Mouse (Mus musculus) ES-E14 (cell line): ENCODE measurements around the gene Rnft2.

Source experiments
- CHD2 ChIP-seq: IDR thresholded peaks from 2 replicates; pipeline ENCODE4 v1.6.1; 2014; ENCODE audit warnings: mild to moderate bottlenecking, low read depth, low read length, inconsistent platforms
- HCFC1 ChIP-seq: IDR thresholded peaks from 2 replicates; pipeline ENCODE4 v1.6.1; 2012; ENCODE audit warnings: low read length, inconsistent platforms, borderline replicate concordance; ENCODE audit not compliant: insufficient read depth
- MAFK ChIP-seq: IDR thresholded peaks from 2 replicates; pipeline ENCODE4 v1.6.1; 2014; ENCODE audit warnings: mild to moderate bottlenecking, low read depth, low read length, inconsistent platforms; ENCODE audit not compliant: insufficient read depth
- ZC3H11A ChIP-seq: IDR thresholded peaks from 2 replicates; pipeline ENCODE4 v1.6.1; 2012; ENCODE audit warnings: low read depth, mild to moderate bottlenecking, inconsistent platforms, low read length, borderline replicate concordance
- ZNF384 ChIP-seq: IDR thresholded peaks from 2 replicates; pipeline ENCODE4 v1.6.1; 2012; ENCODE audit warnings: low read depth, low read length, inconsistent platforms

DNA sequence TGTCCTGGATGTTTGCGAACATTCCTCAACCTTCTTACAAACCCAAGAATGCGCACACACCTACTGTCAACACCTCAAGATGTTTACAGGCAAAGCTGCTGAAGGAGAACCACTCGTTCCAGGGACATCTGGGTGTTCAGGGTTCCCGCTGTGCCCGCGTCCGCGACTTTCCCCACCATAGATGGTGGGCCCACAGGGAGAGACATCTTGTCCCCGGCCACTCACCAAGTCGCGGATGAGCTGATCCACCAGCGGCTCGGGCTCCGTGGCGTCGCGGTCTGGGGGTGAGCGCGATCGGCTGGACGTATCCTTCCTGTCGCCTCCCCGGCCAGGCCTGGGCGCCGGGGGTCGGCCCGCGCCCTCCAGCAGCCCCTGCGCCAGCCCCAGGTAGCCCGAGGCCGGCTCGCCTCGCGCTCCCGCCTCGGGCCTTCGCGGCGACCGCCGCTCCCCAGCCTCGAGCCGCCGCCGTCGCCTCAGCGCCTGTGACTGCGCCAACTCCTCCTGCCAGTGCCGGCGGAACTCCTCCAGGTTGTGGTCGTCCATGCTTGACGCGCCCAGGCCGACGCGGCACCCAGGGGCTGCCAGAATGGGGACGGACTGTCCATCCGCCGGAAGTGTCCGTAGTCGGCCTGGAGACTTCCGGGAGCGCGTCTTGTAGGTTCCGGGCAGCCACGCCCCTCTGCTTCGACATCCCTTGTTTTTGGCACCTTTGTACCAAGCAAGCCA is 89.9 kb downstream of the Rnft2 start, which contains the start of gene Fbxw8:
- TF ChIP-seq MAFK: no peak
- TF ChIP-seq ZNF384: no peak
- no peak for TF ChIP-seq CHD2
- peak; percentile 86 for TF ChIP-seq HCFC1
- no peak for TF ChIP-seq ZC3H11A
